Mouse (Mus musculus): ENCODE data around the gene Nav2.

DNA sequence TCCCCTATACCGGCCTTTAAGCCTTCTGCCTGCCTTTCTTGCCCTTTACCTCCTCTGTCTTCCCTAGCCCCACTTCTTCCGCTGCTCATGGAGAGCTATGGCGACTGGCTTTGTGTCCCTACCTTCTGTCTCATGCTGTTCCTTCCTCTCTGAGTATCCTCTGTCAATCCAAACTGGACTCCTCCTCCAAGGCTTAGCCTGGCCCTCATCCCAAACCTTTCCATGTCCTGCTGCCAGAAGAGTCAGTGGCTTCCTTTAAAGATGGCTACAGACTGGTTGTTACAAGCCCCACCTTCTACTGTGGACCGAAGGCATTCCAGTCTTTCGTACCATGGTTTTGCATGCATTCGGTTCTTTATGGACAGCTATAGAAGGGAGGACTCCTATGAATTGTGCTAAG lies 674.7 kb downstream of the Nav2 start:
- TF ChIP-seq FLI1 (IDR thresholded peaks at IDR 0.05; ENCODE audit: low read length) (no peak), GATA1 (IDR thresholded peaks at IDR 0.05; ENCODE audit: borderline replicate concordance, low read length) (no peak)
